Comparison of ENCODE assay signal across 18 mouse cellular contexts in genomic region chr13:24243964-24244363, GRCm38 (mm10). TPM values are rescaled to one million over a fixed set of nuclear protein-coding genes. Genes with fewer than 3 reads are reported as not detected.
DNase-seq lines count a peak whose midpoint lies in the region; ATAC-seq and TF ChIP-seq lines count a peak whose summit lies in the region.
"Had no signal": no experiment of that assay in that cellular context is flagged by ENCODE, and none has a peak within 500 bp of the region (broad histone marks: within the 10 kb centered on the region; RNA-seq: fewer than 3 reads in every experiment).

No protein-coding gene starts in this region.

- H3K4me3 ChIP-seq in lung, postnatal 0 days (ENCODE audit: low read depth, low read length), result no peak overlapping the region
- no peak overlapping the region for H3K4me3 ChIP-seq in liver, embryonic 13.5 days (replicated peaks)
- H3K4me3 ChIP-seq in intestine, postnatal 0 days (ENCODE audit: low read depth, low read length), result no peak overlapping the region
- H3K4me3 ChIP-seq: embryonic facial prominence, embryonic 12.5 days; forebrain, embryonic 15.5 days; heart, adult 2 months; heart, embryonic 12.5 days; hindbrain, embryonic 15.5 days had no signal

- H3K36me3 ChIP-seq in lung, postnatal 0 days (ENCODE audit: insufficient read depth, low read length), result no peaks in the 10 kb centered on the region
- H3K36me3 ChIP-seq in liver, embryonic 13.5 days, result no peaks in the 10 kb centered on the region
- no peaks in the 10 kb centered on the region for H3K36me3 ChIP-seq in intestine, postnatal 0 days (ENCODE audit: control insufficient read depth, insufficient read depth)
- H3K36me3 ChIP-seq: embryonic facial prominence, embryonic 12.5 days; forebrain, embryonic 15.5 days; heart, embryonic 12.5 days; hindbrain, embryonic 15.5 days had no signal

- H3K27me3 ChIP-seq in lung, postnatal 0 days (replicated peaks; ENCODE audit: insufficient read depth, low read length), result no peaks in the 10 kb centered on the region
- no peaks in the 10 kb centered on the region; the same call in 1 of the 2 replicates for H3K27me3 ChIP-seq in liver, embryonic 13.5 days
- no peaks in the 10 kb centered on the region for H3K27me3 ChIP-seq in intestine, postnatal 0 days (replicated peaks; ENCODE audit: control insufficient read depth, insufficient read depth, low read length)
- H3K27me3 ChIP-seq: CH12.LX; embryonic facial prominence, embryonic 12.5 days; forebrain, embryonic 15.5 days; heart, embryonic 12.5 days; hindbrain, embryonic 15.5 days had no signal

- no peaks in the 10 kb centered on the region for H3K9me3 ChIP-seq in lung, postnatal 0 days (ENCODE audit: low read length)
- H3K9me3 ChIP-seq in liver, embryonic 13.5 days (replicated peaks), result no peaks in the 10 kb centered on the region
- H3K9me3 ChIP-seq in intestine, postnatal 0 days (ENCODE audit: control insufficient read depth), result no peaks in the 10 kb centered on the region
- H3K9me3 ChIP-seq: embryonic facial prominence, embryonic 12.5 days; forebrain, embryonic 15.5 days; heart, embryonic 12.5 days; hindbrain, embryonic 15.5 days had no signal

- no peak overlapping the region for H3K4me2 ChIP-seq in lung, postnatal 0 days (replicated peaks; ENCODE audit: low read depth, low read length)
- no peak overlapping the region for H3K4me2 ChIP-seq in liver, embryonic 13.5 days
- H3K4me2 ChIP-seq in intestine, postnatal 0 days (replicated peaks; ENCODE audit: low read depth), result no peak overlapping the region
- H3K4me2 ChIP-seq: embryonic facial prominence, embryonic 12.5 days; forebrain, embryonic 15.5 days; heart, embryonic 12.5 days; hindbrain, embryonic 15.5 days had no signal

- peak overlapping the region; percentile 43; the same call in 1 of the 2 replicates for H3K27ac ChIP-seq in lung, postnatal 0 days (ENCODE audit: low read length)
- H3K27ac ChIP-seq in liver, embryonic 13.5 days, result no peak overlapping the region
- H3K27ac ChIP-seq in intestine, postnatal 0 days (ENCODE audit: low read depth, low read length), result no peak overlapping the region
- H3K27ac ChIP-seq: embryonic facial prominence, embryonic 12.5 days; forebrain, embryonic 15.5 days; heart, adult 2 months; hindbrain, embryonic 15.5 days had no signal

- no peak for TF ChIP-seq EP300 in lung, postnatal 0 days (IDR thresholded peaks at IDR 0.05)

- peaks cover 45% of the 10 kb centered on the region; the same call in 1 of the 2 replicates for H3K4me1 ChIP-seq in lung, postnatal 0 days (ENCODE audit: insufficient read depth, low read depth, low read length)
- peaks cover 12% of the 10 kb centered on the region for H3K4me1 ChIP-seq in liver, embryonic 13.5 days (replicated peaks)
- peaks cover 10% of the 10 kb centered on the region for H3K4me1 ChIP-seq in intestine, postnatal 0 days (replicated peaks; ENCODE audit: control insufficient read depth, insufficient read depth, low read length)

- no peak overlapping the region for H3K9ac ChIP-seq in lung, postnatal 0 days (replicated peaks; ENCODE audit: low read depth)
- no peak overlapping the region for H3K9ac ChIP-seq in liver, embryonic 13.5 days
- no peak overlapping the region for H3K9ac ChIP-seq in intestine, postnatal 0 days (ENCODE audit: low read depth, low read length)
- H3K9ac ChIP-seq: embryonic facial prominence, embryonic 12.5 days; forebrain, embryonic 15.5 days; heart, embryonic 12.5 days; hindbrain, embryonic 15.5 days had no signal

- WGBS in lung, postnatal 0 days, result 75% methylated on average over 3 of the region's 4 CpGs
- WGBS in liver, embryonic 13.5 days (ENCODE audit: insufficient replicate concordance), result 30% methylated on average over 4 of the region's 4 CpGs
- WGBS in intestine, postnatal 0 days, result 87% methylated on average over 2 of the region's 4 CpGs

- TF ChIP-seq CTCF in lung, postnatal 0 days (IDR thresholded peaks at IDR 0.05), result no peak
- TF ChIP-seq CTCF in intestine, postnatal 0 days (IDR thresholded peaks at IDR 0.05; ENCODE audit: low read depth), result no peak

- DNase-seq in cerebellum, adult 11-12 months, result peak; percentile 1
- DNase-seq in cerebellum, adult 9-11 months, result no peak
- no peak for DNase-seq in lung, postnatal 0 days (ENCODE audit: low spot score)
- DNase-seq in lung, postnatal 10 days, result no peak
- peak; percentile 5 for DNase-seq in liver, embryonic 13.5 days
- no peak for DNase-seq in urinary bladder, adult 18-20 months (ENCODE audit: low spot score in 2 of 2)
- DNase-seq: adrenal gland, adult 2 months; adrenal gland, postnatal 25 days; cerebellum, adult 2 months; cerebellum, postnatal 14 days; gastrocnemius, postnatal 36 days had no signal

- ATAC-seq in lung, postnatal 0 days, result no peak
- ATAC-seq in liver, embryonic 13.5 days (ENCODE audit: low read depth), result no peak
- ATAC-seq in intestine, postnatal 0 days, result no peak
- ATAC-seq: forebrain, embryonic 15.5 days had no signal

RNA-seq across cellular contexts. Expression of gene Carmil1, which starts 36.6 kb away (rescaled TPM):
- 46.1 and 47.5 TPM in 2 replicates for polyA plus RNA-seq in lung, postnatal 0 days (2015; fragmentation: Nextera tagmentation; extraction: Ambion mirVana)
- polyA plus RNA-seq in liver, embryonic 13.5 days (2015; fragmentation: Nextera tagmentation; extraction: Ambion mirVana), result 5.5 and 7.9 TPM in 2 replicates
- 25.6 and 25.9 TPM in 2 replicates for polyA plus RNA-seq in intestine, postnatal 0 days (2015; fragmentation: Nextera tagmentation; extraction: Ambion mirVana)

Comparison
In these comparisons a context has a peak if more than half of its experiments do, and no peak if none do; other contexts are left out.
1. DNase-seq: peak in cerebellum, adult 11-12 months (single experiment) and liver, embryonic 13.5 days (single experiment); none in cerebellum, adult 9-11 months (single experiment), lung, postnatal 0 days (single experiment), lung, postnatal 10 days (single experiment) and urinary bladder, adult 18-20 months (0 of 2).